Mouse (Mus musculus) stomach, postnatal 0 days (tissue): Measurements from ENCODE around the gene Rcsd1.

ENCODE experiments used
- CTCF ChIP-seq: IDR thresholded peaks from 2 replicates; pipeline ENCODE4 v1.5.1; 2016; ENCODE audit warnings: antibody characterized with exemption, low read depth, mild to moderate bottlenecking, moderate library complexity
- EP300 ChIP-seq: optimal IDR thresholded peaks from 2 replicates; pipeline ENCODE3; 2016; ENCODE audit warnings: antibody characterized with exemption

DNA sequence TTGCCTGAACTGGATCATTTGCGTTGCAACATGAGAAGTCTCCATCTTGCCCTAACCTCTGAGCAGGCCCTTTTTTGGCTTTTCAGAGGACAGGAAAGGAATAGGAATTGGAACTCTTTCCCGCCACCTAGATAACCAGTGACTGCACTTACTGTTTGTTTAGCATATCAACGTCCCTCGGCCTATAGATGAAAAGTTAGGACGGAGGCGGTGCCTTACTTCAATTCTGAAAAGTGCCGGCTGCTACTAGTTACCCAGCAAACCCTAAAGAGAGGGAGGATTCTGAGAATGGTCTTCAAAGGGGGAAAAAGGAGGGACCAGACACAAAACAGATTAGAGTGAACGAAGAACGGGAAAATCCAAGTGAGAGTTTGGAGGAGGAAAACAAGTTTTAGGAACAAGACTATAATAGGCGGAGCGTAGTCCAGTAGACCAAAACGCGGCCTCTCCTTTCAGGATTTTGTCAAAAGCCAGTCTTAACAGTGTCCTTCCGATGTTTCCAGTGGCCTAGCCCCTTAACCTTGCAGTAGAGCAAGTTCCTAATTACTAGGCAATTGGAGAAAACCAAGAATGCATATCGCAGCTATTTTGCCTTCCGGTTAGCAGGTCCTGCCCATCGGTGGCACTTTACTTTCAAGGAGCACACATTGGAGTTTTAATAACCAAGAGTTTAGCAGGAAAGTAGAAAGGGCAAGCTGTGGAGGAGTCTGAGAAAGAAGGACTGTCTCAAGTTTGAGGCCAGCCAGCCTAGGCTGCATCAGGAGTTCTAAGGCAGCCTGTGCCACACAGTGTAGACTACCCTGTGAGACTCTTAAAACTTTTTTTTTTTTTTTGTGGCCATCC lies 74.3 kb downstream of the Rcsd1 start:
- TF ChIP-seq CTCF: no peak
- no peak for TF ChIP-seq EP300
